Mouse (Mus musculus) forebrain, postnatal 0 days (tissue): ENCODE data around the gene Pom121l2. TPM values are rescaled to one million over a fixed set of nuclear protein-coding genes. Genes with fewer than 3 reads are reported as not detected.

Experiments used
- ATAC-seq: fragments of 200-750 bp; cut with Nextera tagmentation; 2 replicates; pipeline ENCODE4 v1.8.0; 2017; ENCODE audit warnings: mild to moderate bottlenecking, moderate library complexity
- DNase-seq: peaks from one replicate; pipeline ENCODE4 v3.0.0-alpha.2; 2015
- H3K27ac ChIP-seq: fragments of 300-500 bp; sonication (generic); 2 replicates; pipeline ENCODE4 v1.5.1; 2014; ENCODE audit warnings: low read depth, mild to moderate bottlenecking, antibody characterized with exemption, low read length, moderate library complexity, mixed read lengths
- H3K27me3 ChIP-seq: fragments of 300-500 bp; sonication (generic); 2 replicates; pipeline ENCODE4 v1.6.1; 2014; ENCODE audit warnings: mild to moderate bottlenecking, low read length, mixed read lengths; ENCODE audit not compliant: insufficient read depth
- H3K36me3 ChIP-seq: fragments of 300-500 bp; sonication (generic); 2 replicates; pipeline ENCODE4 v1.6.1; 2014; ENCODE audit warnings: mild to moderate bottlenecking, moderate library complexity; ENCODE audit not compliant: insufficient read depth
- H3K4me1 ChIP-seq: fragments of 300-500 bp; sonication (generic); 2 replicates; pipeline ENCODE4 v1.6.1; 2014; ENCODE audit warnings: antibody characterized with exemption; ENCODE audit not compliant: insufficient read depth
- H3K4me2 ChIP-seq: fragments of 300-500 bp; sonication (generic); 2 replicates; pipeline ENCODE4 v1.6.1; 2014; ENCODE audit warnings: low read depth, mild to moderate bottlenecking, moderate library complexity
- H3K4me3 ChIP-seq: fragments of 300-500 bp; sonication (generic); 2 replicates; pipeline ENCODE4 v1.5.1; 2014; ENCODE audit warnings: low read depth, low read length, mixed read lengths
- H3K9ac ChIP-seq: fragments of 300-500 bp; sonication (generic); 2 replicates; pipeline ENCODE4 v1.6.1; 2014; ENCODE audit warnings: mild to moderate bottlenecking
- H3K9me3 ChIP-seq: fragments of 300-500 bp; sonication (generic); 2 replicates; pipeline ENCODE4 v1.6.1; 2016; ENCODE audit warnings: low read length
- CTCF ChIP-seq: sonication (generic); IDR thresholded peaks from 2 replicates; pipeline ENCODE4 v1.5.1; 2016; ENCODE audit warnings: antibody characterized with exemption, control low read depth, low read depth
- WGBS: fragments of 180-500 bp; shearing (Covaris S2); extraction: QIAGEN DNeasy Blood & Tissue Kit; methylation state at CpG from one replicate; pipeline ENCODE4 v1.1.7; 2014; 5-methylcytosine and 5-hydroxymethylcytosine counted together
- polyA plus RNA-seq: library from polyadenylated mRNA; unstranded; fragments of >200 nt; fragmentation: Nextera tagmentation; extraction: Ambion mirVana; gene quantifications from 2 replicates; pipeline ENCODE4 v1.2.1, GENCODE M21; 2015
- total RNA-seq: library from RNA; depleted of rRNA; stranded (reverse); fragments of >200 nt; gene quantifications from 2 replicates; pipeline ENCODE4 v1.2.3, GENCODE M21; 2014

The Pom121l2 gene
- total and polyA plus RNA-seq, 2 experiments from 2014 or later: not detected

DNA sequence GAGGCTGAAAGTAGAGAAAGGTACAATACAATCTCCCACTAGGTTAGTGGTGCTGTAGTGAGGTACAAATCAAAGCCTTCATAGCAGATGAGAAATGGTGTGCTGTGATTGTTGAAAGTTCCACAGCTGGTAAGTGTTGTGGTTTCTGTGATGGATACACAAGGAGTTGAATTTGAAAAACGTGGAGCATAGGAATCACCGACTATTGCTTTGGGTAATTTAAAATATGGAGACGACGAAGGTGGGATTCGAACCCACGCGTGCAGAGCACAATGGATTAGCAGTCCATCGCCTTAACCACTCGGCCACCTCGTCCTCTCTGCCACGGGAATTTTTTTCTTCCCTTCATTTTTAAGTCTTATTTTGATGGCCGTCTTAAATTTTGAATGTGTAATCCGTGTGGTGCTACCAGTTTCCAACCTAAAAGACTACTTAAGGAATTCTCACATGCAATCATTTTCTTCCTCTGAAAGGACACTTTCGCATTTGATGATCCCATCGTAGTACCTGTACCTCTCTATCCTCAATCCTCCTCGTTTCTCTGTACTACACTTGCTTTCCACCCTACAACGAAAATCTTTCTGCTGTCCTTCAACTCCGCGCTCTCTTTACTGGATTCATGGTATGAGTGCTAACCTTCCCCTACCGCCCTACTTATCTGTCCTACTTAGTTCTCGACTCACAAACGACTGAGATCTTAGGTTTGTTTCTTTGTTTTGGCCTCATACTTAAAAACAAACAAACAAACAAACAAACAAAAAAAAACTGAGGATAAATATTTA, 13.2 kb downstream of the Pom121l2 start:
- H3K9me3 ChIP-seq: no peaks in the 10 kb centered on the region
- no peak for TF ChIP-seq CTCF
- H3K9ac ChIP-seq: no peak overlapping the region
- peaks cover 48% of the 10 kb centered on the region for H3K27me3 ChIP-seq
- WGBS: 2% methylated on average over 22 of the region's 22 CpGs
- no peak for ATAC-seq
- H3K4me3 ChIP-seq: no peak overlapping the region
- peak; percentile 55 for DNase-seq
- 0 out of 2 replicates have a peak, but pooled peaks cover 3% of the 10 kb centered on the region for H3K4me1 ChIP-seq
- H3K4me2 ChIP-seq: no peak overlapping the region
- H3K27ac ChIP-seq: no peak overlapping the region
- H3K36me3 ChIP-seq: no peaks in the 10 kb centered on the region

DNA sequence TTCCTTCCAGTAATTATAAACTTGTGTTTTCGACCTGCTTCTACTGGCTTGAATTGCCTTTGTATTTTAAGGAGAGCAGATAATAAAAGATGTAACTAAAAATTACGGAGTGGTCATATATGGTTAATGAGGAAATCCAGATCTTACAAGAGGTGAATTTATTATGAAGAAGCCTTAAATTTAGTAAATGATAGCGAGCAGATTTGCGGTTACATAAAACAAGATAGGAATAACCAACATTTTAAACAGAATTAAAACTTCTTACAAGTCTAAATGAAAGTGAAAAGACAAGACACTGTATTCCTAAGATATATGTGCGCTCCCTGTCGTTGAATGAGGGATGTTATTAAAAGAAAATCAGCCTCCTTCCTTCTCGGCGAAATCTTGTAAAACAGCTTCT, 13.9 kb downstream of the Pom121l2 start:
- Histone ChIP-seq H3K4me2 (peak overlapping the region; percentile 29; the same call in 1 of the 2 replicates), H3K4me3 (no peak overlapping the region), H3K9ac (no peak overlapping the region), H3K4me1 (0 out of 2 replicates have a peak, but pooled peaks cover 3% of the 10 kb centered on the region), H3K27me3 (peaks cover 56% of the 10 kb centered on the region), H3K36me3 (no peaks in the 10 kb centered on the region), H3K27ac (no peak overlapping the region), H3K9me3 (no peaks in the 10 kb centered on the region)
- TF ChIP-seq CTCF: no peak
- ATAC-seq (no peak), DNase-seq (peak; percentile 60)
- WGBS: 5% methylated on average over 8 of the region's 8 CpGs

DNA sequence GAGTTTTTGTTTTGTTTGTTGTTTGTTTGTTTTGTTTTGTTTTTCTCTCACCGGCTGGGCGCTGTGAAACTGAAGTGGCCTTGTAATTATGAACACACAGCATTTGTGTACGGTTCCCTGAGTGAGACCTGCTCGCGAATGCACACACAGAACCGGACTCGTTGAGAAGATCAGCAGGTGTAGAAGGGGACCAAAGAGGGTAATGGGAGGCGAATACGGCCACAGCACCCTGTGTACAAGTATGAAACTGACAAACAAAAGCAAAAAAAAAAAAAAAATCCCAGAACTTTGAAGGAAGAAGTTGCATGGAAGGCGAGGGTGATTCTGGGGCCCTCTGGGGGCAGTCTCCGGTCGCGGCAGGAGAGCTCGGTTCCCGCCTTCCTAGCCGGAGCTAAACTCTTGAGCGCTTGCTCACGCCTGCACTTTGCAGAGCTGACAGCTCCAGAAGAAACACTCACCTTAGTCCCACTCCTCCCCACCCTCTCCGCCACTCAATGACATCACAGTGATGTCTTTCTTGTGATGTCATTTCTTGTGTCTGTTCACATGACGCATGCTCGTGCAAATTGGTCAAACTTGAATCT, 14.4 kb downstream of the Pom121l2 start:
- Histone ChIP-seq H3K27ac (no peak overlapping the region), H3K27me3 (peaks cover 61% of the 10 kb centered on the region), H3K9ac (no peak overlapping the region), H3K4me3 (no peak overlapping the region), H3K36me3 (no peaks in the 10 kb centered on the region), H3K4me2 (peak overlapping the region; percentile 29), H3K4me1 (0 out of 2 replicates have a peak, but pooled peaks cover 3% of the 10 kb centered on the region), H3K9me3 (no peaks in the 10 kb centered on the region)
- TF ChIP-seq CTCF: no peak
- DNase-seq (peak; percentile 63), ATAC-seq (no peak)
- under 1% methylated on average over 21 of the region's 21 CpGs for WGBS

DNA sequence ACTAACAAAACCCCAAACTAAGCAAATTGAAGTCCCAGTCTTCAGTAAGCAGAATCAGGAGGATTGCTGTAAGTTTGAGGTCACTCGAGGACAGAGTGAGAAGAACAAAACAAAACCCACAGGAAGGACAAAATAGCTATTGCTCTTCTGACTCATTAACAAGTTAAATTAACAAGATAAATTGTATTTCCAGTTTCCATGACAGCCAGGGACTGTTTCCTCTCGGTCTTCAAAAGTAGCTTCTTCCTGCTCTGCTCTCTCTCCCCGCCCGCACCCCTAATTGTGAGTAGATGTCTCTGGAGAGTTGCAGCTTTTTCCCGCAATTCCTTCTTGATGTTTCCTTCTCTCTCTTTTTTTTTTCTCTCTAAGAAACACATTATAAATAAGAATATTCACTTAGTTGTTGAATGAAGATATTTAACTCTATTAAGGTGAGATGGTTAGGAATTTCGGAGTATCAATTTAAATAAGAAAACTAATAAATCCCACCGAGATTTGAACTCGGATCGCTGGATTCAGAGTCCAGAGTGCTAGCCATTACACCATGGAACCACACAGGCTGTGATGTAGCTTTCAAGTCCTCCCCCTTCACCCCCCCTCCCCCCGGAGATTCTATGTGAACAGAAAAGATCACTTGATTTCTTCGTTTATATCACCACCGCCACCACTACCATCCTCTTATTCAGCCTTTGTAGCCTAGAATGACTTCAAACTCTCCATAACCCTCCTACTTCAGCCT, 15.3 kb downstream of the Pom121l2 start:
- Histone ChIP-seq H3K27me3 (peaks cover 69% of the 10 kb centered on the region), H3K4me2 (peak overlapping the region; percentile 23; the same call in 1 of the 2 replicates), H3K4me3 (peak overlapping the region; percentile 16), H3K27ac (no peak overlapping the region), H3K36me3 (no peaks in the 10 kb centered on the region), H3K9ac (no peak overlapping the region), H3K4me1 (0 out of 2 replicates have a peak, but pooled peaks cover 3% of the 10 kb centered on the region), H3K9me3 (no peaks in the 10 kb centered on the region)
- 3% methylated on average over 12 of the region's 12 CpGs for WGBS
- TF ChIP-seq CTCF: no peak
- no peak; the same call in 1 of the 2 replicates for ATAC-seq
- DNase-seq: peak; percentile 53

DNA sequence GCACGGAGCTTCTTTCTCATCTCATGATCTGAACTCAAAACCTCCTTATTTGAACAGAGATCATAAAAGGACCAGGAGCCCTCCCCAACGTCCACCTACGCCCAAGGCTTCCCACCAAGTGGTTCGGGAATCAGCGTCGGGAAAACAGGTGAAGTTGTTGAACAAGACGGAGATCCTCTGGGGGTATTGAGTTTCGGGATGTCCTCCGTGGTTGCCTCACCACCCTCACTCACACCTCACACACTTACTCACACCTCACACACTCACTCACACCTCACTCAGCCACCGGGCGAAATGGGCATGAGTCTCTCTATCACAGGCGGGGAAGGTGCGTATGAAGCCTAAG, 15.8 kb downstream of the Pom121l2 start:
- Histone ChIP-seq H3K36me3 (no peaks in the 10 kb centered on the region), H3K4me2 (peak overlapping the region; percentile 23; the same call in 1 of the 2 replicates), H3K27me3 (peaks cover 74% of the 10 kb centered on the region), H3K4me3 (peak overlapping the region; percentile 16), H3K4me1 (0 out of 2 replicates have a peak, but pooled peaks cover 3% of the 10 kb centered on the region), H3K9ac (no peak overlapping the region), H3K27ac (no peak overlapping the region), H3K9me3 (no peaks in the 10 kb centered on the region)
- DNase-seq: no peak
- 3% methylated on average over 13 of the region's 13 CpGs for WGBS
- TF ChIP-seq CTCF: no peak
- ATAC-seq: no peak

DNA sequence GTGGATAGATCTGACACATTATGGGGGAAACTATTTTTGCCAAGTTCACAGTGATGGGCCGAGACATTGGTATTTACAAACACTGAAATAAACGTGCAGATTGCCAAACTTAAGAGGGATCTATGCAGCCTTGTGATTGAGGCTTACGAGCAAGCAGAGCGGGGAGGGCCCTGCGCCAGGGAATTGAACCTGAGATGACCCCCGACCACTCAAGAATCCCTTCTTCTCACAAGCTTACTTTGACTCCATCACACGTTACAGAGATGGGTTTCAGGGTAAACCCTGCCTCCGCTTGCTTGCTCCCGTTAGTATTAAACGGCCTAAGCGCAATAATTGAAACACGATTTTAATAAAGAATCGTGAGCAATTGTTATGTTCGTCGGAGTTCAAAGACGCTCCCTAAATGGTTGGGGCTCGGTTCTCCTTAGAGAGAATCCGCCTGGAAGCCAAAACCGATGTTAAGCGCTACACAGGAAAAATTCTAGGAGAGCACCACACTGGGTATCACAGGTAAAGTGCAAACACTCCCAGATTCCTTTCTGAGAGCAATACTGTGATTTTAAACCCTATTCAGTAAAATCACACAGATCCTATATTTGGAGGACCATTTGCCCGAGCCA, 16.3 kb downstream of the Pom121l2 start:
- Histone ChIP-seq H3K4me2 (peak overlapping the region; percentile 23; the same call in 1 of the 2 replicates), H3K9me3 (no peaks in the 10 kb centered on the region), H3K27me3 (peaks cover 79% of the 10 kb centered on the region), H3K4me3 (peak overlapping the region; percentile 12; the same call in 1 of the 2 replicates), H3K9ac (no peak overlapping the region), H3K36me3 (no peaks in the 10 kb centered on the region), H3K4me1 (0 out of 2 replicates have a peak, but pooled peaks cover 3% of the 10 kb centered on the region), H3K27ac (no peak overlapping the region)
- WGBS: 2% methylated on average over 21 of the region's 21 CpGs
- TF ChIP-seq CTCF: no peak
- peak; percentile 46 for DNase-seq
- ATAC-seq: no peak
